Mouse (Mus musculus): ENCODE measurements around the gene Chst2.

DNA sequence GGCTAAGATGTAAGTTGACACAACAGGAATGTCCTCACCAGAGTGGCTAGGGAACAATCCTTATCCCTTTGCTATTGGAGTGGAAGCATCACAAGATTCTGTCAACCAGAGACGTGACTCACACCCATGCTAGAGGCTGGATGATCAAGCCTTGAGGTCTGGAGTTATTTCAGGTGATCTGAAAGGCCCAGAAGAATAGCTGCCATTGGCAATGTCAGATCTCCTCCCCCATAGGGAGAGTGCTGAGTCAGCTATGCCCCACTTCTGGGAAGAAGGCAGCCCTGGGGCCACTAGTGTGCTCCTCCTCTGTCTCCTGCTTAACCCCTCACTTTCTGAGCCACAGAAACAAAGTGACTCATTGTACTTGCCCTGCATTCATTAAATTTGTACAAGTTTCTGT lies 14.5 kb downstream of the Chst2 start:
- no peak for TF ChIP-seq CTCF (IDR thresholded peaks at IDR 0.05; ENCODE audit: borderline replicate concordance, insufficient read depth, low read length)
- no peak for TF ChIP-seq POLR2A (IDR thresholded peaks at IDR 0.05; ENCODE audit: low read depth, low read length)

Measured in embryonic fibroblast, embryonic 13.5 days (primary cell).